Mouse (Mus musculus) heart, adult 2 months (tissue): ENCODE data around the gene Pet100.

Source experiments
- CTCF ChIP-seq: fragments of 200-600 bp; IDR thresholded peaks from 2 replicates; pipeline ENCODE4 v1.8.1; 2022; ENCODE audit warnings: antibody characterized with exemption, mild to moderate bottlenecking, moderate library complexity
- POLR2A ChIP-seq: fragments of 200-500 bp; IDR thresholded peaks from 2 replicates; pipeline ENCODE4 v1.6.1; 2011; ENCODE audit warnings: mild to moderate bottlenecking, low read depth, low read length, control low read depth; ENCODE audit not compliant: insufficient read depth

DNA sequence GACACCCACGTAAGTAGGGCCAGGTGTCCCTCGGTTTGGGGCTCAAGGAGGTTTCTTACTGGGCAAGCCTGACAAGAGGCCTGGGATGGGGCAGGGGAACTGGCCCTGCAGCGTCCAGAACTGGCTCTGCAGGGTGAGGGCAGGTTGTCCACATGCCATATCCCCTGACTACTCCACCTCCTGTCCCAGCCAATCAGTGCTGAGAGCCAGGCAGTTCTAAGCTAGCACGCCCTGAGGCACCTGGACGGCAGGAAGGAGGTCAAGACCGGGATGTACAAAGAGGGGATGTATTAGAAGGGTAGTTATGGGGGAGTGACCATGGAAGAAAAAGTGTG, 11.6 kb upstream of the Pet100 start:
- TF ChIP-seq POLR2A (no peak), CTCF (no peak)
